Mouse (Mus musculus) intestine, embryonic 14.5 days (tissue): ENCODE measurements around the gene Slco3a1. TPM values are rescaled to one million over a fixed set of nuclear protein-coding genes. Genes with fewer than 3 reads are reported as not detected.

Experiments used
- ATAC-seq: fragments of 200-750 bp; cut with Nextera tagmentation; replicated peaks from 2 replicates; pipeline ENCODE4 v1.8.0; 2017; ENCODE audit warnings: low read depth, moderate number of reproducible peaks, moderate TSS enrichment, moderate library complexity; ENCODE audit not compliant: low FRiP score, low TSS enrichment
- DNase-seq: peaks from one replicate; pipeline ENCODE4 v3.0.0-alpha.2; 2018; ENCODE audit warnings: low spot score
- H3K27ac ChIP-seq: fragments of 300-500 bp; sonication (generic); 2 replicates; pipeline ENCODE4 v1.5.1; 2014; ENCODE audit warnings: low read depth, mild to moderate bottlenecking, control low read depth
- H3K27me3 ChIP-seq: fragments of 300-500 bp; sonication (generic); replicated peaks from 2 replicates; pipeline ENCODE4 v1.6.1; 2014; ENCODE audit warnings: low read length, control low read depth; ENCODE audit not compliant: control insufficient read depth, insufficient read depth
- H3K36me3 ChIP-seq: fragments of 300-500 bp; sonication (generic); 2 replicates; pipeline ENCODE4 v1.6.1; 2014; ENCODE audit warnings: low read length, control low read depth; ENCODE audit not compliant: control insufficient read depth, insufficient read depth
- H3K4me1 ChIP-seq: fragments of 300-500 bp; sonication (generic); replicated peaks from 2 replicates; pipeline ENCODE4 v1.6.1; 2014; ENCODE audit warnings: low read length, control low read depth, mixed read lengths; ENCODE audit not compliant: control insufficient read depth, insufficient read depth
- H3K4me2 ChIP-seq: fragments of 300-500 bp; sonication (generic); 2 replicates; pipeline ENCODE4 v1.6.1; 2014; ENCODE audit warnings: low read length
- H3K4me3 ChIP-seq: fragments of 300-500 bp; sonication (generic); 2 replicates; pipeline ENCODE4 v1.5.1; 2014; ENCODE audit warnings: low read depth, low read length, control low read depth, mixed read lengths
- H3K9ac ChIP-seq: fragments of 300-500 bp; sonication (generic); 2 replicates; pipeline ENCODE4 v1.6.1; 2014; ENCODE audit warnings: mild to moderate bottlenecking, low read length
- H3K9me3 ChIP-seq: fragments of 300-500 bp; sonication (generic); 2 replicates; pipeline ENCODE4 v1.6.1; 2016; ENCODE audit warnings: low read length, control low read depth; ENCODE audit not compliant: control insufficient read depth
- WGBS: fragments of 180-500 bp; shearing (Covaris S2); extraction: QIAGEN DNeasy Blood & Tissue Kit; methylation state at CpG from one replicate; pipeline ENCODE4 v1.1.7; 2014; 5-methylcytosine and 5-hydroxymethylcytosine counted together
- polyA plus RNA-seq: library from polyadenylated mRNA; unstranded; fragments of >200 nt; fragmentation: Nextera tagmentation; extraction: Ambion mirVana; gene quantifications from 2 replicates; pipeline ENCODE4 v1.2.1, GENCODE M21; 2014

The Slco3a1 gene
- polyA plus RNA-seq, 1 experiment from 2014 or later: 7.9 TPM

DNA sequence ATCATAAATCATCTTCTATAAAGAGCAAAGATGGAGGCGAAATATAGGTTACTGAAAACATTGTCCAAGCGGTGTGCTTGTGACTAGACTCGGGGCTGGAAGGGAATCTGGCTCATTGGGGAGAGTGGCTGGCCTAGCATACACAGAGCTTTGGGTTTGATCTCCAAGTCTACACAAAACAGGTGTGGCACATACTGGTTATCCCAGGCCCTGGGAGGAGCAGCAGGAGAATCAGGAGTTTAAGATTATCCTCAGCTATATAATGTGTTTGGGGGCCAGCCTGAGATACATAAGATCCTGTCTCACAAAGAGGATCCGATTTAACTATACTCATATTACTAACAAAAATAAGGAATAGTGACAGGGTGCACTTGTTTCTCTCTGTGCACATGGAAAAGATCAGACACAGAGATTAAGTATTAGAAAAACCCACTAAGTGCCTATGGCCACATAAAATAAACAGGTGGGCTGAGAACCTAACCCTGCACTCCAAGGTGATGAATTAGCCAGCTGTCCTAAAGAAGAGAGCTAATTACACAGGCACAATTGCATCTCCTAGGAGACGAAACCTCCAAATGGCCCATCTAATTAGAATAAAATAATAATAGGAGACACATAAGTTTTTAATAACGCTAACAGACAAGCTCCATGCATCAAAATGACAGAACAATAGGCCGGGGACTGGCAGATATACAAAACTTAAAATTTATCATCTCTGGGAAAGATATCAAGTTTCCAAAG lies 224.3 kb downstream of the Slco3a1 start:
- 67% methylated on average over 7 of the region's 7 CpGs for WGBS

DNA sequence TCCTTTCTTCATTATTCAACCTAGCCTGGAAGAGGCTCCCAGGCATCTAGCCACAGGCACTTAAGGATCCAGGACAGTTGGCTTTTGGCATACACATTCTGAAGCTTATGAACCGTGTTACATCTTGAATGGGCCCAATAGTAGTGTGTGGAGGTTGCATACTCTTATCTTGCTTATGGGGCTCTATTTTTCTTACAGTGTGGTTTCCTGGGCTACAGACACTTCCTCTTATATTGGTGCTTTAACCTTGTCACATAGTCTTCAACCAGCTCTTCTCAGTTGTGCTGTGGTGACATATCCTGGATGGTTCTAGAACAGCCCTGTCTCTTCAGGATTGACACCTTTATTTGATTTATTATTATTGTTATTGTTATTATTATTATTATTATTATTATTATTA lies 225.6 kb downstream of the Slco3a1 start:
- Histone ChIP-seq H3K36me3 (no peaks in the 10 kb centered on the region), H3K4me2 (no peak overlapping the region), H3K9ac (no peak overlapping the region), H3K4me3 (no peak overlapping the region), H3K27me3 (no peaks in the 10 kb centered on the region), H3K9me3 (no peaks in the 10 kb centered on the region), H3K27ac (no peak overlapping the region), H3K4me1 (peaks cover 15% of the 10 kb centered on the region)
- DNase-seq (no peak), ATAC-seq (no peak)
- WGBS: 83% methylated on average over 1 of the region's 1 CpGs

More for the DNA sequence above, 224.3 kb downstream of the Slco3a1 start:
- no peak overlapping the region for H3K4me3 ChIP-seq
- 0 out of 2 replicates have a peak, but pooled peaks cover 5% of the 10 kb centered on the region for H3K9me3 ChIP-seq
- no peak for ATAC-seq
- no peak overlapping the region; the same call in 1 of the 2 replicates for H3K27ac ChIP-seq
- no peaks in the 10 kb centered on the region for H3K36me3 ChIP-seq
- H3K9ac ChIP-seq: no peak overlapping the region
- peaks cover 3% of the 10 kb centered on the region; the same call in 1 of the 2 replicates for H3K4me1 ChIP-seq
- H3K4me2 ChIP-seq: no peak overlapping the region
- no peaks in the 10 kb centered on the region for H3K27me3 ChIP-seq
- DNase-seq: no peak

DNA sequence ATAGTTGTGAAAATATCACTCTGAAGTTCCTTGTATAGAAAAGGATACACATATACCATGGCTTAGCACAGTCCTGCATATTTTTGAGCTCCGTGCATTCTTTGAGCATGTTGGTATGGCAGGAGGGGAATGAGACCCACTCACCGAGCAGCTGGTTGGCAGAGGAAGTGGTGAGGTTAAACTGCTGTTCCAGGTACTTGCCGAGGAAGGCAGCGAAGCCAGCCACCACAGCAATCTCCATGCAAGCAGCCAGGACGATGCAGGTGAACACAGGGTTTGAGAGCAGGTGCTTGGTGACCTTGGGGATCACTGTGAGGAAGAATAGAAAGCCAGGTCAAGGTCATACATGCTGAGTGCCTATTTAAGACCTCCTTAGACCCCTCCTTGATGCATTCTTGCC lies 226.9 kb downstream of the Slco3a1 start:
- H3K36me3 ChIP-seq: no peaks in the 10 kb centered on the region
- 91% methylated on average over 5 of the region's 5 CpGs for WGBS
- H3K4me2 ChIP-seq: no peak overlapping the region
- H3K27ac ChIP-seq: no peak overlapping the region
- DNase-seq: no peak
- H3K9me3 ChIP-seq: no peaks in the 10 kb centered on the region
- H3K4me3 ChIP-seq: no peak overlapping the region
- no peak overlapping the region for H3K9ac ChIP-seq
- H3K27me3 ChIP-seq: no peaks in the 10 kb centered on the region
- peaks cover 24% of the 10 kb centered on the region for H3K4me1 ChIP-seq
- ATAC-seq: no peak

DNA sequence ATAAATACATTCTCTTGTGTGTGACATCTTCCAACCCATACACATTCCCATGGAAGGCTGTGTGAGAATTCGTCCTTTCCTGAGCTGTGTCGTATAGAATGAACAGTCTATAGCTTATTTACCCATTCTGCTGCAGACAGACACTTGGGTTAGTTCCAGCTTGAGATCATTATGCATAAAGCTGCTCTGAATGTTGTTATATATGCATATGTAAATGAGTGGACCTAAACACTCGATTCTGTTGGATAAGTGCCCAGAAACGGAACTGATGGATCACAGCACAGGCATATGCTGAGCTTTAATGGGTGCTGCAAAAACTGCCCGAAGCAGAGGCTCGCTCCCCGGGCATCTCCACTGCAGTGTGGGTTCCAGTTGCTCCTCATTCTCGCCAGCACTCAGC lies 229.5 kb downstream of the Slco3a1 start:
- Histone ChIP-seq H3K9ac (no peak overlapping the region), H3K4me3 (no peak overlapping the region), H3K4me2 (no peak overlapping the region), H3K36me3 (no peaks in the 10 kb centered on the region), H3K27me3 (no peaks in the 10 kb centered on the region), H3K9me3 (no peaks in the 10 kb centered on the region), H3K4me1 (peaks cover 24% of the 10 kb centered on the region), H3K27ac (no peak overlapping the region)
- ATAC-seq: no peak
- no peak for DNase-seq
- 60% methylated on average over 8 of the region's 8 CpGs for WGBS

DNA sequence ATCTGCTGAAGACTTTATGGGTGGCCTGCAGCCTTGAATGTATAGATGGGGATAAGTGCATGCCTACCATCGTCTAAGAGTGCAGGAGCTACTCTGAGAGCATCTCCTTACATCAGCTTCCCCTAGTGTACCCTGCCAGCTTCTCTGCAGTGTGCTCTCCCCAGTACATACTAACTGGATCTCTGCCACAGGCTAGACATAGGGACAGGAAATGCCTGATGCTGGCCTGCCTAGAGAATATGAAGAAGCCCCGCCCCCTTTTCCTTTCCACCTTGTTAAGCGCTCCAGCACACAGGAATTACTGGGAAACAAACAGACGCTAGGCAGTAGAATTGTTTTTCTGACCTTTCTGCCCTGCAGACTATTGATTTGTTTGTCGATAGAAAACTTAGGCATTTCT lies 230.9 kb downstream of the Slco3a1 start:
- Histone ChIP-seq H3K4me2 (no peak overlapping the region), H3K9me3 (no peaks in the 10 kb centered on the region), H3K4me3 (no peak overlapping the region), H3K27me3 (no peaks in the 10 kb centered on the region), H3K36me3 (no peaks in the 10 kb centered on the region), H3K27ac (no peak overlapping the region), H3K9ac (no peak overlapping the region), H3K4me1 (peaks cover 24% of the 10 kb centered on the region)
- ATAC-seq (no peak), DNase-seq (no peak)
- 38% methylated on average over 5 of the region's 5 CpGs for WGBS

DNA sequence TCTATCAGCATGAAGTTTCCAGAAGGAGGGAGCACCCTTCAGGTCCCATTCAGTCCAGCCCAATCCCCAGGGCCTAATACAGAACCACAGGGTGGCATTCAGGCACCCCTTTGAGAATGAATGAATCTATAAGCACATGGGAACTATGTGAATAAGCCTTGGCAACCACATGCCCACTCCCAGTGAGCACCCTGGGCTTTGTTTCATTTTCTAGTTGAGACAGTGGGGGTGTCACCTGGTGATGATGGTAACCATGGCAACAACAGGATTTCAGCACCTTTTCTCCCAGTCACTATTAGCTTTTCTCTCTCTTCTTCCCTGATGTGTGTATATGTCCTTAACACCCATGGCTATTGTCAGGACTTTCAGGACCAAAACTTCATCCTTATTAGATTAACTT lies 231.4 kb downstream of the Slco3a1 start:
- H3K27ac ChIP-seq: no peak overlapping the region
- H3K4me3 ChIP-seq: no peak overlapping the region
- DNase-seq (no peak), ATAC-seq (no peak)
- no peaks in the 10 kb centered on the region for H3K9me3 ChIP-seq
- H3K9ac ChIP-seq: no peak overlapping the region
- H3K4me1 ChIP-seq: peaks cover 24% of the 10 kb centered on the region
- no peaks in the 10 kb centered on the region for H3K36me3 ChIP-seq
- H3K4me2 ChIP-seq: no peak overlapping the region
- no peaks in the 10 kb centered on the region for H3K27me3 ChIP-seq

DNA sequence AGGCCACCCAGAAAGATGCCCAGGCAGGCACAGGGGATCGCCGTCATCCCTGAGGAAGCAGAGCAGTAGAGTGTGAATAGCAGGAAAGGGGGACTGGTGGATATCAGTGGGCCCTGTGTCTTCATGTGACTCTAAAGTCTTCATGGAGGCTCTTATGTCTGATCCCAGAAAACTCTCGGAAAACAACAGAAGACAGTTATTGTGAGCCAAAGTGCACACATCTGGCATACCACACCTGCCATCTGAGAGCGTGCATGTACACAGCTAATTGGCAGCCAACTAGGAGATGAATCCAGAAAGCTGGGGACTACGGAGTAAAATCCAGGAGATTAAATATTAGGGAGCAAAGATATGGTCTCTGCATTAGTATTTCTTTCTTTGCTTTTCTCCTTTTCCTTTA lies 233.9 kb downstream of the Slco3a1 start:
- H3K27me3 ChIP-seq: no peaks in the 10 kb centered on the region

DNA sequence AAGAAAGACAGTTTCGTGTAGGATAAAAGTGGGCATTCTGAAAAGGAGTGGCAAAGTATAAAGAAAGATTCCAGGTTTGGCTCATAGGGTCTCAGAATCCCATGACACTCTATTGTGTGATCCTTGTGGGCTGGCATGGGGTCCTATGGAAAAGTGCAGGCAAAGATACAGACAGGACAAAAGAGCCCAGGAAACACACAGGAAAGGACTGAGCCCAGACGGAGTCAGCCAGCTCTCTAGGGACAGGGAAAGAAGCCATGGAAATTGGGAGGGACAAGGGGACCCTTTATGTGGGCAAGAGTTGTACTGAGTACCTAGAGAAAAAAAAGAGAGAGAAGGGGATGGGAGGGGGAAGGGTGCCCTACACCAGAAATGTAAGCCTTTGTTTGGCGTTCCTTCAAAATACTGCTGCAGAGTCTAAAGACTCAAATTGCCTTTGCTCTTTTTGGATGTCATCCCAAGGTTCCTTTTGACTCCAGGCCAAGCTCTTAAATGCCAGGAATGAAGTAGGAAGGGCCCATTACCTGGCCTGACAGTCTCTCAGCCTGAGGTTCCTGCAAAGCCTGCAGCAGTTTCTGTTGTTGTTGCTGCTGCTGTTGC lies 238.6 kb downstream of the Slco3a1 start:
- Histone ChIP-seq H3K9ac (no peak overlapping the region), H3K4me1 (no peaks in the 10 kb centered on the region), H3K4me2 (no peak overlapping the region), H3K9me3 (no peaks in the 10 kb centered on the region), H3K4me3 (no peak overlapping the region), H3K27ac (no peak overlapping the region), H3K36me3 (no peaks in the 10 kb centered on the region), H3K27me3 (no peaks in the 10 kb centered on the region)
- DNase-seq: no peak
- 80% methylated on average over 3 of the region's 3 CpGs for WGBS
- no peak for ATAC-seq

More for the DNA sequence above, 233.9 kb downstream of the Slco3a1 start:
- no peaks in the 10 kb centered on the region for H3K36me3 ChIP-seq
- DNase-seq (no peak), ATAC-seq (no peak)
- peaks cover 24% of the 10 kb centered on the region for H3K4me1 ChIP-seq
- no peak overlapping the region for H3K4me2 ChIP-seq
- H3K4me3 ChIP-seq: no peak overlapping the region
- H3K27ac ChIP-seq: no peak overlapping the region
- no peak overlapping the region for H3K9ac ChIP-seq
- 90% methylated on average over 5 of the region's 5 CpGs for WGBS
- H3K9me3 ChIP-seq: no peaks in the 10 kb centered on the region

DNA sequence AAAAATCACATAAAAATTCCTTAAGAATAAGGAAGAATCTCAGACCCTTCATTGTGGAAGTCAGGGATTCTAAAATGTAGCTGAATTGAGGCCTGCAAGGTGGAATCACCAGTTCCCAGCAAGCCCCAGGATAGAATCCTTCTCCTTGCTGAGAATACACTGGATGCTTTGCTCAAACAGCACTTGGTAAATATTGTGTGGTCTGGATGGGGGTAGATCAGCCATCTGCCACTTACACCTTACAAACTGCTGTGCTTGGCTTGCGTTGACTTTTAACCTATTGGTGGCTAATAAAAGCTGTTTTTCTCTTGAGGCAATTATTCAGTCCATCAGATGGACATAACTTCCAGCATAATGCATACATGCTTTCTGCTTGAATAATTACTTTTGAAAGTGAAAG lies 240.3 kb downstream of the Slco3a1 start:
- DNase-seq (no peak), ATAC-seq (no peak)
- Histone ChIP-seq H3K36me3 (no peaks in the 10 kb centered on the region), H3K27ac (no peak overlapping the region), H3K9me3 (no peaks in the 10 kb centered on the region), H3K4me1 (no peaks in the 10 kb centered on the region), H3K9ac (no peak overlapping the region), H3K4me3 (no peak overlapping the region), H3K27me3 (no peaks in the 10 kb centered on the region), H3K4me2 (no peak overlapping the region)
- 87% methylated on average over 1 of the region's 1 CpGs for whole genome bisulfite sequencing
